Mouse (Mus musculus): Measurements from ENCODE around the gene Dock9. TPM values are rescaled to one million over a fixed set of nuclear protein-coding genes. Genes with fewer than 3 reads are reported as not detected.
A peak's percentile ranks its signal among the peaks of the same experiment; 100 is the strongest.

The Dock9 gene
- polyA plus RNA-seq, 1 experiment from 2014 or later = 17.9 TPM

- Histone ChIP-seq H3K4me3 (ENCODE audit: low read depth, low read length) (no peak overlapping the region), H3K36me3 (ENCODE audit: control insufficient read depth, insufficient read depth, low read length) (peaks cover 4% of the 10 kb centered on the region; the same call in 1 of the 2 replicates), H3K4me1 (ENCODE audit: control insufficient read depth, insufficient read depth, low read length) (no peaks in the 10 kb centered on the region), H3K9me3 (replicated peaks; ENCODE audit: control insufficient read depth, low read length, poor library complexity, severe bottlenecking) (no peaks in the 10 kb centered on the region), H3K27me3 (ENCODE audit: control insufficient read depth, insufficient read depth, low read depth, low read length) (no peaks in the 10 kb centered on the region), H3K27ac (ENCODE audit: low read length) (no peak overlapping the region), H3K9ac (ENCODE audit: low read depth, low read length) (no peak overlapping the region), H3K4me2 (ENCODE audit: low read length) (no peak overlapping the region)
- 81% methylated on average over 5 of the region's 5 CpGs for WGBS
- no peak for ATAC-seq
These were observed 203.0 kb downstream of the Dock9 start for GRCm38 (mm10) chr14:121594684-121595083.

- ATAC-seq = no peak
These were observed 204.2 kb downstream of the Dock9 start for GRCm38 (mm10) chr14:121593313-121593929.

DNA sequence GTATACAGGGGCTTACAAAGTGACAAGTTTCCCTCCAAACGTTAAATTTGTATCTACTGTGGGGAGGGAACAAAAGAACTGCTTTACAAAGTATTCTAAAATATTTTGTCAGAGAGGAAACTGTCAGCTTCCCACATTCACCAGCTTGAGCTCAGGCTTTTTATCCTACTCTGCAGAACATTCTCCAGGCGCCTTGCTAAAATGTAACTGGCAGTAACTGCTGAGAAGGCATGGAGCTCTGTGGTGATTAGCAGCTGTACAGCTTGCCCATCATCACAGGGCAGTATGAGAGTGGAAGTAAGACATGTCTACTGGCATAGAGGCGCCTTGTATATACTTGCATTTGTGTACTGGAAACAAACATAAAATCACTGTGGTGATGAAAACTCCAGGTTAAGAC is 204.7 kb downstream of the Dock9 start:
- Histone ChIP-seq H3K9ac (ENCODE audit: low read depth, low read length) (no peak overlapping the region), H3K4me1 (ENCODE audit: control insufficient read depth, insufficient read depth, low read length) (no peaks in the 10 kb centered on the region; the same call in 1 of the 2 replicates), H3K27ac (ENCODE audit: low read length) (no peak overlapping the region), H3K27me3 (ENCODE audit: control insufficient read depth, insufficient read depth, low read depth, low read length) (no peaks in the 10 kb centered on the region), H3K9me3 (replicated peaks; ENCODE audit: control insufficient read depth, low read length, poor library complexity, severe bottlenecking) (no peaks in the 10 kb centered on the region), H3K4me3 (ENCODE audit: low read depth, low read length) (no peak overlapping the region), H3K36me3 (ENCODE audit: control insufficient read depth, insufficient read depth, low read length) (peaks cover 4% of the 10 kb centered on the region; the same call in 1 of the 2 replicates), H3K4me2 (ENCODE audit: low read length) (no peak overlapping the region)
- WGBS = 46% methylated on average over 3 of the region's 3 CpGs
- ATAC-seq = no peak

More at GRCm38 (mm10) chr14:121593313-121593929, 204.2 kb downstream of the Dock9 start:
- no peak overlapping the region for H3K27ac ChIP-seq (ENCODE audit: low read length)
- H3K27me3 ChIP-seq (ENCODE audit: control insufficient read depth, insufficient read depth, low read depth, low read length) = no peaks in the 10 kb centered on the region
- H3K4me2 ChIP-seq (ENCODE audit: low read length) = no peak overlapping the region
- H3K4me3 ChIP-seq (ENCODE audit: low read depth, low read length) = no peak overlapping the region
- peaks cover 4% of the 10 kb centered on the region; the same call in 1 of the 2 replicates for H3K36me3 ChIP-seq (ENCODE audit: control insufficient read depth, insufficient read depth, low read length)
- WGBS = 77% methylated on average over 10 of the region's 10 CpGs
- no peaks in the 10 kb centered on the region; the same call in 1 of the 2 replicates for H3K4me1 ChIP-seq (ENCODE audit: control insufficient read depth, insufficient read depth, low read length)
- no peaks in the 10 kb centered on the region for H3K9me3 ChIP-seq (replicated peaks; ENCODE audit: control insufficient read depth, low read length, poor library complexity, severe bottlenecking)
- H3K9ac ChIP-seq (ENCODE audit: low read depth, low read length) = no peak overlapping the region

GRCm38 (mm10) chr14:121592356-121592755 is 205.3 kb downstream of the Dock9 start:
- Histone ChIP-seq H3K4me3 (ENCODE audit: low read depth, low read length) (no peak overlapping the region), H3K4me1 (ENCODE audit: control insufficient read depth, insufficient read depth, low read length) (no peaks in the 10 kb centered on the region; the same call in 1 of the 2 replicates), H3K9me3 (replicated peaks; ENCODE audit: control insufficient read depth, low read length, poor library complexity, severe bottlenecking) (no peaks in the 10 kb centered on the region), H3K27ac (ENCODE audit: low read length) (no peak overlapping the region), H3K4me2 (ENCODE audit: low read length) (no peak overlapping the region), H3K36me3 (ENCODE audit: control insufficient read depth, insufficient read depth, low read length) (peaks cover 6% of the 10 kb centered on the region; the same call in 1 of the 2 replicates), H3K9ac (ENCODE audit: low read depth, low read length) (0 out of 2 replicates have a peak overlapping the region, but pooled peaks have one; percentile 6), H3K27me3 (ENCODE audit: control insufficient read depth, insufficient read depth, low read depth, low read length) (no peaks in the 10 kb centered on the region)
- WGBS = 50% methylated on average over 9 of the region's 9 CpGs
- ATAC-seq = no peak

- Histone ChIP-seq H3K9ac (ENCODE audit: low read depth, low read length) (no peak overlapping the region), H3K27me3 (ENCODE audit: control insufficient read depth, insufficient read depth, low read depth, low read length) (no peaks in the 10 kb centered on the region), H3K4me3 (ENCODE audit: low read depth, low read length) (no peak overlapping the region), H3K9me3 (replicated peaks; ENCODE audit: control insufficient read depth, low read length, poor library complexity, severe bottlenecking) (no peaks in the 10 kb centered on the region), H3K36me3 (ENCODE audit: control insufficient read depth, insufficient read depth, low read length) (peaks cover 6% of the 10 kb centered on the region; the same call in 1 of the 2 replicates), H3K4me2 (ENCODE audit: low read length) (no peak overlapping the region), H3K4me1 (ENCODE audit: control insufficient read depth, insufficient read depth, low read length) (no peaks in the 10 kb centered on the region; the same call in 1 of the 2 replicates), H3K27ac (ENCODE audit: low read length) (no peak overlapping the region)
- ATAC-seq = peak; percentile 60
- 46% methylated on average over 10 of the region's 10 CpGs for WGBS
These were observed 208.4 kb downstream of the Dock9 start for GRCm38 (mm10) chr14:121589097-121589725.

- Histone ChIP-seq H3K4me1 (ENCODE audit: control insufficient read depth, insufficient read depth, low read length) (no peaks in the 10 kb centered on the region; the same call in 1 of the 2 replicates), H3K9ac (ENCODE audit: low read depth, low read length) (no peak overlapping the region), H3K4me3 (ENCODE audit: low read depth, low read length) (no peak overlapping the region), H3K27ac (ENCODE audit: low read length) (no peak overlapping the region), H3K27me3 (ENCODE audit: control insufficient read depth, insufficient read depth, low read depth, low read length) (no peaks in the 10 kb centered on the region), H3K4me2 (ENCODE audit: low read length) (no peak overlapping the region), H3K9me3 (replicated peaks; ENCODE audit: control insufficient read depth, low read length, poor library complexity, severe bottlenecking) (no peaks in the 10 kb centered on the region), H3K36me3 (ENCODE audit: control insufficient read depth, insufficient read depth, low read length) (peaks cover 9% of the 10 kb centered on the region)
- WGBS = 69% methylated on average over 4 of the region's 4 CpGs
- ATAC-seq = peak; percentile 37; the same call in 1 of the 2 replicates
These were observed 209.2 kb downstream of the Dock9 start for GRCm38 (mm10) chr14:121588451-121588850.

DNA sequence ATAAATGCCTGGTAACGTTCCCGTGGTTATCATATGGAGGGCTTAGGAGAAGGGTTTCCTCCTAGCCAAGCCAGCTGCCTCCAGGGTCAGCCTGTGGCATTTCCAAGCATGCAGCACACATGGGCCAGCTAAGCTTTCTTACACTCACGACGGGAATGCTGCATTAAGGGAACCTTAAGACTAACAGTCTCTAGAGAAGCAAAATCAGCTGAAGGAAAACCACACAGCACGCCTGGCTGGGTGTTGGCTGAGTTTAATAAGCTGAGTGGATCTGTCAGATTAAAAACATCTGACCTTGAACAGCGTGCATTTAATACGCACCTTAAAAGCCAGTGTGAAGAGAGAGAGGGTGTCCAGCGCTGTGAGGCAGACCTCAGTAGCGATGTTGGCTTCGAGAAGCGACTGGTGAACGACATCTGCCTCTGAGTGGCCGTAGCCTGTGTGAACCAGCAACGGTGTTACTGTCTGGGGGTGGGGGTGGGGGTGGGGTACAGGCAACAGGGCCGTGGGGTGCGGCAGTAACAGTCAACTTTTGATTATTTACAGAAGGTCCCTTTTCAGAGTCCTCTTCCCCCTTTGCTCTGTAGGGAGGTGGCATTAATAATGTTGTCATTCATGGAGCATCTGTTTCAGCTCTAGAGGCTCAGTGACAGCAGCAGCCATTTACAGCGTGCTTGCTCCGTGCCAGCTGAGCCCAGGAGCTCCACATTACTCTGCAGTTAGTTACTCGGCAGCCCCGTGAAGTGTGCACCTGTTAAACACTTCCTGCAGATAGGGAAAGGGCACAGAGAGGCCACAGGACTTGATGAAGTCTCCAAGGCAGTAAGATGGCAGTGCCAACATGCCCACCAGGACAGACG is 211.5 kb downstream of the Dock9 start:
- Histone ChIP-seq H3K27ac (ENCODE audit: low read length) (no peak overlapping the region), H3K9ac (ENCODE audit: low read depth, low read length) (no peak overlapping the region)

GRCm38 (mm10) chr14:121579055-121579454 is 218.6 kb downstream of the Dock9 start:
- H3K9ac ChIP-seq (ENCODE audit: low read depth, low read length) = no peak overlapping the region
- H3K36me3 ChIP-seq (ENCODE audit: control insufficient read depth, insufficient read depth, low read length) = peaks cover 11% of the 10 kb centered on the region
- ATAC-seq = no peak
- no peaks in the 10 kb centered on the region for H3K27me3 ChIP-seq (ENCODE audit: control insufficient read depth, insufficient read depth, low read depth, low read length)
- H3K4me2 ChIP-seq (ENCODE audit: low read length) = no peak overlapping the region
- no peaks in the 10 kb centered on the region for H3K4me1 ChIP-seq (ENCODE audit: control insufficient read depth, insufficient read depth, low read length)
- no peaks in the 10 kb centered on the region for H3K9me3 ChIP-seq (replicated peaks; ENCODE audit: control insufficient read depth, low read length, poor library complexity, severe bottlenecking)
- no peak overlapping the region for H3K4me3 ChIP-seq (ENCODE audit: low read depth, low read length)
- WGBS = 39% methylated on average over 3 of the region's 3 CpGs
- H3K27ac ChIP-seq (ENCODE audit: low read length) = no peak overlapping the region

More for the DNA sequence above, 211.5 kb downstream of the Dock9 start:
- H3K36me3 ChIP-seq (ENCODE audit: control insufficient read depth, insufficient read depth, low read length) = peaks cover 12% of the 10 kb centered on the region
- no peak overlapping the region for H3K4me3 ChIP-seq (ENCODE audit: low read depth, low read length)
- no peaks in the 10 kb centered on the region for H3K27me3 ChIP-seq (ENCODE audit: control insufficient read depth, insufficient read depth, low read depth, low read length)
- H3K4me2 ChIP-seq (ENCODE audit: low read length) = no peak overlapping the region
- no peak for ATAC-seq
- no peaks in the 10 kb centered on the region; the same call in 1 of the 2 replicates for H3K4me1 ChIP-seq (ENCODE audit: control insufficient read depth, insufficient read depth, low read length)
- WGBS = 51% methylated on average over 21 of the region's 21 CpGs
- H3K9me3 ChIP-seq (replicated peaks; ENCODE audit: control insufficient read depth, low read length, poor library complexity, severe bottlenecking) = no peaks in the 10 kb centered on the region
